Mouse (Mus musculus): ENCODE results near the gene Btbd10. TPM values are rescaled to one million over a fixed set of nuclear protein-coding genes. Genes with fewer than 3 reads are reported as not detected.

Gene Btbd10
- polyA plus RNA-seq, 1 experiment from 2014 or later, result 29.0 TPM

DNA sequence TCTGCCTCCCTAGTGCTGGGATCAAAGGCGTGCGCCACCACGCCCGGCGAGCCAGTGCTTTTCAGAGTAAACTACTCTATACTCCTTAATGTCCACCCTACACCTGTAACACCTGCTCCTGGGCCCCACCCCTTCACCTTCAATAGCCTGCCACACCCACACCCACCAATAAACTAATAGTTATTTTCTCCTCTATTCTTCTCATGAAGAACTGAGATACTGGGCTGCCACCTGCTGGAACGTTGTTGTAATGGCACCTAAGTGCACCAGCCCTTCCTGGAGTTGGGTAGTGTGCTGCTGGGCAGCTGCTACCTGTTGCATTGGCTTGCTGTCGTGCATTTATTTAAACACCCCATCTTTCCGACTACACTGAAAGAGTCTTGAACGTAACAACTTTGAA lies 100.9 kb downstream of the Btbd10 start:
- Histone ChIP-seq H3K36me3 (no peaks in the 10 kb centered on the region), H3K27me3 (no peaks in the 10 kb centered on the region), H3K4me3 (replicated peaks) (no peak overlapping the region), H3K9ac (no peak overlapping the region), H3K4me2 (replicated peaks) (no peak overlapping the region), H3K27ac (replicated peaks) (no peak overlapping the region), H3K9me3 (replicated peaks) (no peaks in the 10 kb centered on the region), H3K4me1 (peaks cover 14% of the 10 kb centered on the region)
- ATAC-seq (ENCODE audit: insufficient number of reproducible peaks, low FRiP score, low TSS enrichment, low read depth), result no peak
- 81% methylated on average over 9 of the region's 9 CpGs for WGBS

Other genes with a start within 250 kb of the Btbd10 start
- gene Arntl, start 161.9 kb downstream of the Btbd10 start, polyA plus RNA-seq (2015; fragmentation: Nextera tagmentation; extraction: Ambion mirVana), result 9.0 and 10.3 TPM in 2 replicates
- gene Pth, start 19.2 kb upstream of the Btbd10 start, polyA plus RNA-seq (2015; fragmentation: Nextera tagmentation; extraction: Ambion mirVana), result 0.24 TPM in 1 of 2 replicates, not detected in the other
- gene Far1, start 144.4 kb upstream of the Btbd10 start, polyA plus RNA-seq (2015; fragmentation: Nextera tagmentation; extraction: Ambion mirVana), result 68.5 and 72.2 TPM in 2 replicates

Data from embryonic facial prominence, embryonic 15.5 days (tissue).